7 mouse cellular contexts compared by ENCODE assay signal in genomic region chr12:53124131-53124530, GRCm38 (mm10).
DNase-seq lines count a peak whose midpoint lies in the region; ATAC-seq and TF ChIP-seq lines count a peak whose summit lies in the region.

No protein-coding gene starts in this region.

- no peak for DNase-seq in midbrain, embryonic 10.5 days (ENCODE audit: low spot score)
- no peak for DNase-seq in midbrain, embryonic 11.5 days (ENCODE audit: low spot score, missing footprints)
- DNase-seq in gastrocnemius, postnatal 14 days, result peak; percentile 26
- peak; percentile 69 for DNase-seq in kidney, postnatal 0 days (ENCODE audit: low spot score)
- DNase-seq in lung, postnatal 36 days, result peak; percentile 18
- DNase-seq in c-Kit-positive CD71-positive TER-119-positive erythroid progenitor cells, embryonic 14.5 days (ENCODE audit: low spot score), result no peak

- 0 out of 2 replicates have a peak, but pooled peaks cover 7% of the 10 kb centered on the region for H3K9me3 ChIP-seq in midbrain, embryonic 10.5 days (replicated peaks)
- H3K9me3 ChIP-seq in midbrain, embryonic 11.5 days (ENCODE audit: control insufficient read depth, low read length), result no peaks in the 10 kb centered on the region; the same call in 1 of the 2 replicates
- no peaks in the 10 kb centered on the region for H3K9me3 ChIP-seq in kidney, postnatal 0 days (replicated peaks; ENCODE audit: low read length)

- H3K4me2 ChIP-seq in midbrain, embryonic 11.5 days, result no peak overlapping the region
- H3K4me2 ChIP-seq in kidney, postnatal 0 days (ENCODE audit: low read length), result 0 out of 2 replicates have a peak overlapping the region, but pooled peaks have one; percentile 9

- no peaks in the 10 kb centered on the region for H3K27me3 ChIP-seq in midbrain, embryonic 10.5 days (ENCODE audit: low read depth, poor library complexity, severe bottlenecking)
- H3K27me3 ChIP-seq in midbrain, embryonic 11.5 days (ENCODE audit: control insufficient read depth, insufficient read depth, low read length), result no peaks in the 10 kb centered on the region
- no peaks in the 10 kb centered on the region for H3K27me3 ChIP-seq in kidney, postnatal 0 days (ENCODE audit: insufficient read depth, low read length)

- intact Hi-C loops in gastrocnemius, postnatal 14 days (cut with DNase I; ENCODE audit: low total_unique reads), result no loop called here

- 83% methylated on average over 7 of the region's 7 CpGs for WGBS in midbrain, embryonic 10.5 days
- WGBS in midbrain, embryonic 11.5 days, result 78% methylated on average over 7 of the region's 7 CpGs
- 47% methylated on average over 7 of the region's 7 CpGs for WGBS in kidney, postnatal 0 days

- no peak for TF ChIP-seq CTCF in kidney, postnatal 0 days (IDR thresholded peaks at IDR 0.05; ENCODE audit: low read depth)

- 0 out of 2 replicates have a peak overlapping the region, but pooled peaks have one; percentile 17 for H3K27ac ChIP-seq in midbrain, embryonic 10.5 days (replicated peaks)
- H3K27ac ChIP-seq in midbrain, embryonic 11.5 days (ENCODE audit: low read depth, low read length), result no peak overlapping the region
- no peak overlapping the region for H3K27ac ChIP-seq in kidney, postnatal 0 days

- no peak overlapping the region for H3K4me3 ChIP-seq in midbrain, embryonic 10.5 days
- no peak overlapping the region for H3K4me3 ChIP-seq in midbrain, embryonic 11.5 days (ENCODE audit: low read depth, low read length)
- no peak overlapping the region for H3K4me3 ChIP-seq in kidney, postnatal 0 days (replicated peaks; ENCODE audit: low read depth, low read length)

- peaks cover 24% of the 10 kb centered on the region for H3K4me1 ChIP-seq in midbrain, embryonic 10.5 days
- peaks cover 16% of the 10 kb centered on the region for H3K4me1 ChIP-seq in midbrain, embryonic 11.5 days (ENCODE audit: control insufficient read depth, insufficient read depth, low read length)
- H3K4me1 ChIP-seq in kidney, postnatal 0 days (replicated peaks; ENCODE audit: insufficient read depth, low read length), result no peaks in the 10 kb centered on the region

- no peak for ATAC-seq in midbrain, embryonic 11.5 days (ENCODE audit: low FRiP score)
- ATAC-seq in kidney, postnatal 0 days (replicated peaks; ENCODE audit: low FRiP score, low read depth), result no peak
- ATAC-seq in megakaryocyte progenitor cell, adult 5-6 weeks (replicated peaks; ENCODE audit: poor library complexity), result no peak

- no peak overlapping the region for H3K9ac ChIP-seq in midbrain, embryonic 11.5 days (ENCODE audit: low read length)
- no peak overlapping the region for H3K9ac ChIP-seq in kidney, postnatal 0 days (ENCODE audit: low read depth, low read length)

- H3K36me3 ChIP-seq in midbrain, embryonic 10.5 days, result peaks cover 3% of the 10 kb centered on the region; the same call in 1 of the 2 replicates
- no peaks in the 10 kb centered on the region for H3K36me3 ChIP-seq in midbrain, embryonic 11.5 days (ENCODE audit: control insufficient read depth, insufficient read depth, low read length)
- H3K36me3 ChIP-seq in kidney, postnatal 0 days (ENCODE audit: insufficient read depth, low read length), result no peaks in the 10 kb centered on the region

Comparison
In these comparisons a context has a peak if more than half of its experiments do, and no peak if none do; other contexts are left out.
1. DNase-seq: peak in gastrocnemius, postnatal 14 days (single experiment), kidney, postnatal 0 days (single experiment) and lung, postnatal 36 days (single experiment); none in midbrain, embryonic 10.5 days (single experiment), midbrain, embryonic 11.5 days (single experiment) and c-Kit-positive CD71-positive TER-119-positive erythroid progenitor cells, embryonic 14.5 days (single experiment).